Mouse (Mus musculus) cortical plate, adult 2 months (tissue): ENCODE measurements around the gene Ccdc136.

Source experiments
- CTCF ChIP-seq: fragments of 200-500 bp; IDR thresholded peaks from 2 replicates; pipeline ENCODE4 v1.5.1; 2011; ENCODE audit warnings: mild to moderate bottlenecking, control low read depth, low read length; ENCODE audit not compliant: insufficient read depth; ENCODE audit errors: extremely low read depth
- POLR2A ChIP-seq: fragments of 200-500 bp; IDR thresholded peaks from 2 replicates; pipeline ENCODE4 v1.6.1; 2011; ENCODE audit warnings: mild to moderate bottlenecking, low read length, control low read depth; ENCODE audit not compliant: insufficient read depth; ENCODE audit errors: extremely low read depth

DNA sequence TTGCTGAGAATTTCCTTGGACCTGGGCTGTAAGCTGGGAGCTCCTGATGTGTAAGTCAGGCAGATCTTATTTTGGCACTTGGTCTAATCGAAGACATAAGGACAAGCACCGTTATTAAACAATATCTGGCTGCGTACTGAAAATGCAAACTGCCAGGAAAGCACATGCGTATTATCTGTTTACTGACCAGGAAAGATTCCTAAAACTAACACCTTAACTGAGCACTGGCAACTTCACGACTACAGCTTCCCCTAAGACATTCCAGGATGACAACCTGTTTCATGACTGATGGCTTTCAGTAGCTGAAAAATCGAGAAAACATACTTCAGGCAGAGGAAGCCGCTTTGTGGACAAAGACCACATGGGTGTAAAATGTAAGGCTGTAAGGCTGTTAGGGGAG lies 48.9 kb upstream of the Ccdc136 start:
- TF ChIP-seq POLR2A (no peak), CTCF (no peak)
